Mouse (Mus musculus) embryo, embryonic 9.5 days (tissue): Measurements from ENCODE around the gene Gatb.

Experiments used
- DNase-seq: peaks from one replicate; pipeline ENCODE4 v3.0.0-alpha.2; 2017; ENCODE audit errors: extremely low spot score

Gatb gene

GRCm38 (mm10) chr3:85703141-85703882, 129.4 kb downstream of the Gatb start:
- DNase-seq, result no peak
